Mouse (Mus musculus) heart, embryonic 14.5 days (tissue): ENCODE data around the gene Mcm2. TPM values are rescaled to one million over a fixed set of nuclear protein-coding genes. Genes with fewer than 3 reads are reported as not detected.

Experiments
- ATAC-seq: fragments of 200-750 bp; cut with Nextera tagmentation; 2 replicates; pipeline ENCODE4 v1.8.0; 2017; ENCODE audit warnings: low read depth, moderate TSS enrichment; ENCODE audit not compliant: insufficient number of reproducible peaks, insufficient read depth, low FRiP score
- H3K27ac ChIP-seq, 2 experiments: fragments of 200-500 bp in 1 of 2; fragments of 300-500 bp in 1 of 2; sonication (generic) in 1 of 2; replicated peaks in 1 of 2; 2 replicates each; pipeline ENCODE4 v1.5.1; 2012 to 2014; ENCODE audit warnings: low read depth in 2 of 2, low read length in 2 of 2, control low read depth in 1 of 2, mild to moderate bottlenecking in 1 of 2, mixed read lengths in 1 of 2; ENCODE audit not compliant: control insufficient read depth in 1 of 2, insufficient read depth in 1 of 2
- H3K27me3 ChIP-seq: fragments of 300-500 bp; sonication (generic); 2 replicates; pipeline ENCODE4 v1.6.1; 2014; ENCODE audit warnings: mild to moderate bottlenecking, low read length, control low read depth; ENCODE audit not compliant: control insufficient read depth, insufficient read depth
- H3K36me3 ChIP-seq: fragments of 300-500 bp; sonication (generic); 2 replicates; pipeline ENCODE4 v1.6.1; 2014; ENCODE audit warnings: mild to moderate bottlenecking, control low read depth, low read length, mixed read lengths; ENCODE audit not compliant: control insufficient read depth, insufficient read depth
- H3K4me1 ChIP-seq, 2 experiments: fragments of 200-500 bp in 1 of 2; fragments of 300-500 bp in 1 of 2; sonication (generic) in 1 of 2; 2 replicates each; pipeline ENCODE4 v1.6.1; 2012 to 2014; ENCODE audit warnings: low read length in 2 of 2, control low read depth in 1 of 2, mixed read lengths in 1 of 2; ENCODE audit not compliant: control insufficient read depth in 2 of 2, insufficient read depth in 2 of 2
- H3K4me2 ChIP-seq: fragments of 300-500 bp; sonication (generic); 2 replicates; pipeline ENCODE4 v1.6.1; 2014; ENCODE audit warnings: mild to moderate bottlenecking, low read length
- H3K4me3 ChIP-seq, 2 experiments: fragments of 200-500 bp in 1 of 2; fragments of 300-500 bp in 1 of 2; sonication (generic) in 1 of 2; 2 replicates each; pipeline ENCODE4 v1.5.1; 2012 to 2014; ENCODE audit warnings: low read length in 2 of 2, mild to moderate bottlenecking in 2 of 2, control low read depth in 1 of 2, low read depth in 1 of 2, moderate library complexity in 1 of 2; ENCODE audit not compliant: control insufficient read depth in 1 of 2, insufficient read depth in 1 of 2
- H3K9ac ChIP-seq: fragments of 300-500 bp; sonication (generic); 2 replicates; pipeline ENCODE4 v1.6.1; 2014; ENCODE audit warnings: mild to moderate bottlenecking, low read length
- H3K9me3 ChIP-seq: fragments of 300-500 bp; sonication (generic); 2 replicates; pipeline ENCODE4 v1.6.1; 2016; ENCODE audit warnings: low read length, control low read depth; ENCODE audit not compliant: control insufficient read depth
- WGBS: fragments of 180-500 bp; shearing (Covaris S2); extraction: QIAGEN DNeasy Blood & Tissue Kit; methylation state at CpG from one replicate; pipeline ENCODE4 v1.1.7; 2014; 5-methylcytosine and 5-hydroxymethylcytosine counted together
- polyA plus RNA-seq: library from polyadenylated mRNA; unstranded; fragments of >200 nt; fragmentation: Nextera tagmentation; extraction: Ambion mirVana; gene quantifications from 2 replicates; pipeline ENCODE4 v1.2.1, GENCODE M21; 2014

The Mcm2 gene
- polyA plus RNA-seq, 1 experiment from 2014 or later, result 79.2 TPM

DNA sequence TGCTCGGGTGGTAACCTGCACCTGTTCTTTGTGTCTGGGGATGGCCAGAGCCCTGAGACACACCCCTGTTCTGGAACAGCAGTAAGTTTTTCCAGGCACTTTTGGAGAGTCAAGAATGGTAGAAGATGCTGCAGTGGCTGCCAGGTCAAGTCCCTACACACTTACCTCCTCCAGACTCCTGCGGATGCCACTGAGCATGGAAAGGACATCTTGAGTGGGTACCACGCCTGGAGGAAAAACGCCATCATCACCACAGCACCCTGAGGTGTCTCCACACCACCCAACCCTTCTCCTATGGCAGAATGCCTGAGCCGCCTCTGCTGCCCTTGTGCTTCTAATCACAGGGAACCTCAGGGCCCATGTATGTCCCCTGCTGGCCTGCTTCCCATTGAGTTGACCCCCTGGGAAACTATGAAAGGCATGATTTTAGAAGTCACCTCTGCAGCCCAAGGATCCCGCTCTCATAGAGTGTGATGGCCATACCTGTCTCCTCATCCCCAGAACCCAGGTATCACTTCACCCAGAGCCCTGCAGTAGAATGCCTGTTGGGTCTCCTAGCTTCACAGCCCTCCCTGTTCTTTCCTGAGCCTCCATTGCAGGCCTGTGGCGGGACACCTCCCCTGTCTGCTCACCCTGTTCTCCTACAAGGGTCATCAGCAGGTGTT lies 53.5 kb downstream of the Mcm2 start:
- H3K9ac ChIP-seq, result no peak overlapping the region
- WGBS, result 88% methylated on average over 7 of the region's 7 CpGs
- no peak overlapping the region for H3K4me2 ChIP-seq
- H3K4me3 ChIP-seq, result no peak overlapping the region
- H3K4me1 ChIP-seq, result peaks cover 12 to 19% of the 10 kb centered on the region in 2 experiments
- H3K36me3 ChIP-seq, result 0 out of 2 replicates have a peak, but pooled peaks cover 3% of the 10 kb centered on the region
- no peaks in the 10 kb centered on the region for H3K27me3 ChIP-seq
- no peak overlapping the region for H3K27ac ChIP-seq
- ATAC-seq, result no peak
- H3K9me3 ChIP-seq, result no peaks in the 10 kb centered on the region

DNA sequence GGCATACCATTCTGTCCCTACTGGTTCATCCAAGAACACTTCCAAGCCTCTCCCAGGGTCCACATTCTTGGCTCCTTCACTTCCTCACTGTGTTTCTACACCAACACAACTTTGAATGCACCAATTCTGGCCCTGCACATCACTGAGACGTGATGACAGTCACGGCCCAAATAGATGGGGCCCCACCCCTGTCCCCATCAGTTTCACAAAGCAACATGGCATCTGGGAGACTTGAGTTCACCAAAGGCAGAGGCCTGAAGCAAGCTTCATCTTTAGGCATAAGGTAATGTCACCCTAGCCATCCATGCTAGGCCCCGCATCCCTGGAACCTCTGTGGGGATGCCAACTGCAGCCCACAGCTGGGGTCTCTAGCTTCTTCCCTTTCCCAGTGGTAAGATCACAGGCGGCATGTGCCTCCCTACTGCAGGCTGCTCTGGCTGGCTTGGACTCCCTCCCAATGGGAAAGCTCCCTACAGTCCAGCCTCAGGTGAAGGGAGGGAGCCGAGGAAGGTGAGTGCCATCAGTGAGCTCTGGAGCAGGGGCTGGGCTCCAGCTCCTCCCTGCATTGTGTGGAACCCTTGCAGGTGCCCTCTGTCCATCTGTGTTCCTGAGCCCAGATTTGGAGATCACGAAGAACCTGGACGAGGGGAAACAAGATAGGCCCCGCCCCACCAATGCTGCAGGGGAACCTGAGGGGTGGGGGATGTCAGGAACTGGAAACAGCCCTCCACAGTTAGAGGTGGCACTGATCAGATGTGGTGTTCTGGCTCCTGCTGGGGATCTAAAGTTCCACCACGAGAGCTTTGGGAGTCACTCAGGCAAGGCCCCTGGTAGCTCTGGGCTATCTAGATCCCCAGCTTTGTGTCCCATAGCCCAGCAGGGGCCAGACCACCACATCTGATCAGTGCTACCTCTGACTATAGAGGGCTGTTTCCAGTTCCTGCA lies 54.5 kb downstream of the Mcm2 start:
- ATAC-seq, result no peak
- H3K36me3 ChIP-seq, result peaks cover 12% of the 10 kb centered on the region
- no peak overlapping the region for H3K4me3 ChIP-seq
- peaks cover 12 to 19% of the 10 kb centered on the region in 2 experiments for H3K4me1 ChIP-seq
- no peaks in the 10 kb centered on the region for H3K9me3 ChIP-seq
- H3K27ac ChIP-seq, result no peak overlapping the region
- H3K9ac ChIP-seq, result no peak overlapping the region
- 76% methylated on average over 9 of the region's 9 CpGs for WGBS
- H3K27me3 ChIP-seq, result no peaks in the 10 kb centered on the region
- H3K4me2 ChIP-seq, result no peak overlapping the region

DNA sequence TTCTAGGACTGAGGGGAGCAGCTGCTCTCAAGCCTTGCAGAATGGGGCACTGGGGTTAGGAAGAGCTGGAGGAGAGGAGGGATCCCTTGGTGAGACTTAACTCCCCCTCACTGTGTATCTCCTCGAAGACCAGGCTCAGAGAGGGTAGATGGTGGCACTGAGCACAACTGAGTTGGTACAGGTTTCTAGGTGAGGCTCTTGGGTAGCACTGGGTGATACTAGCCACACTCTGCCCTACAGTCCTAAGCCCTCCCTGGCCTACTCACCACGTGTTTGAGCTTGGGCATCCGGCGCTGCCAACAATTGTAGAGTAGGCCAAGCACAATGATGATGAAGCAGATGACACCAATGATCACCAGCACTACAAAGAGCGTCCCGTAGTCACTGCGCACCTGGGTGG lies 55.3 kb downstream of the Mcm2 start:
- Histone ChIP-seq H3K9ac (peak overlapping the region; percentile 91), H3K9me3 (no peaks in the 10 kb centered on the region), H3K4me2 (peak overlapping the region; percentile 96), H3K36me3 (peaks cover 20% of the 10 kb centered on the region), H3K27me3 (no peaks in the 10 kb centered on the region), H3K4me1 (peaks cover 12 to 19% of the 10 kb centered on the region in 2 experiments), H3K4me3 (peak overlapping the region; percentile 79 to 84; a peak in 2 of 4 replicates), H3K27ac (peak overlapping the region in 1 of 2 experiments; percentile 88; a peak in 1 of 4 replicates)
- 76% methylated on average over 7 of the region's 7 CpGs for WGBS
- ATAC-seq, result no peak

GRCm38 (mm10) chr6:88842731-88843151 lies 55.8 kb downstream of the Mcm2 start:
- Histone ChIP-seq H3K27me3 (no peaks in the 10 kb centered on the region), H3K9ac (peak overlapping the region; percentile 91), H3K4me2 (peak overlapping the region; percentile 96), H3K27ac (peak overlapping the region; percentile 20 to 88; a peak in 3 of 4 replicates), H3K9me3 (no peaks in the 10 kb centered on the region), H3K36me3 (peaks cover 25% of the 10 kb centered on the region), H3K4me3 (peak overlapping the region; percentile 79 to 84), H3K4me1 (peaks cover 12 to 19% of the 10 kb centered on the region in 2 experiments)
- ATAC-seq, result no peak
- under 1% methylated on average over 32 of the region's 32 CpGs for WGBS

DNA sequence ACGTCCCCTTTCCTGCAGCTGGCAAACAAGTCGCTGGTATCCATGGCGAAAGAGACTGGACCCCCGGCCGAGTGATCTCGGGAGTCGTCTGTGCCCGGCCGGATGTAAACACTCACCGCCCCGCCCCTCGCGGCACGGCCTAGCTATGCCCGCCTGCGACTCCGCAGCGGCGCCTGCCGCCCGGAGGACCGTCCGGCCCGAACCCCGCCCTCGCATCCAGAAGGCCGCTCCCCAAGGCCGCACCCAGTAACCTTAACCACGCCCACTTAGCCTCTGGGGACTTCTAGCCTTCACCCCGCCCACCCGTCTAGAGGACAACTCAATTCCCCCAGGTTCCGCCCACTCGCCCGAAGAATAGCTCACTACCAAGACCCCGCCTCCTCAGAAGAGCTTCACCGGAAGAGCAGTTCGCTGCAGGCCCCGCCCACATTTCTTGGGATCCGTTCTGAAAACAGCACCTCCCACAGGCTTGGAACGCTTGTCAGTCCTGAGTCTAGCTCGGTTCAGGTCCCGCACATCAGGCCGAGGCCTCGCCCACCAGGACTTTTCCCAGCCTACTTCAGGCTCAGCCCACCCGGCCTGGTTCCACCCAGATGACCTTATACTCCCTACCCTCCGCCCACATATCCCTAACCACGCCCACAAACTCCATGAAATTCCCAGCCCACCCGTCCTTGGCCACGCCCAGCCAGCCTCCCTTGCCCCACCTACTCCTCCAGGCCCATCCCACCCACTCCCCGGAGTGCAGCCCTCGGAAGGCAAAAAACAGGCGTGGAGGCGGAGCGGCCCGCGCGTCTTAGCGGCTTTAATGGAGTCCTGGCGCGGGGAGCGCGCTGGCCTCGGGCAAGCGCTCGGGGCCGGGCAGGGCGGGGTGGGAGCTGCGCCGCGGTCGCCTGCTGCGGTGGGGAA lies 56.5 kb downstream of the Mcm2 start, which contains the start of gene Abtb1:
Gene Abtb1 (minus strand): TSS at position 204 of the 909 bp plus-strand sequence.
- Histone ChIP-seq H3K4me1 (peaks cover 12 to 19% of the 10 kb centered on the region in 2 experiments), H3K4me3 (peak within 1 kb of the TSS; percentile 79 to 84), H3K9ac (peak within 1 kb of the TSS; percentile 91), H3K36me3 (peaks cover 32% of the 10 kb centered on the region), H3K4me2 (peak within 1 kb of the TSS; percentile 96), H3K27me3 (no peaks in the 10 kb centered on the region), H3K27ac (peak within 1 kb of the TSS; percentile 73 to 88), H3K9me3 (no peaks in the 10 kb centered on the region)
- under 1% methylated on average over 72 of the region's 72 CpGs for WGBS
- ATAC-seq, result peak; percentile 96

GRCm38 (mm10) chr6:88841514-88841780 lies 57.1 kb downstream of the Mcm2 start:
- Histone ChIP-seq H3K4me2 (peak overlapping the region; percentile 86), H3K9ac (peak overlapping the region; percentile 88), H3K4me3 (peak overlapping the region; percentile 79 to 84), H3K27ac (peak overlapping the region; percentile 73 to 88), H3K36me3 (peaks cover 38% of the 10 kb centered on the region), H3K9me3 (no peaks in the 10 kb centered on the region), H3K27me3 (no peaks in the 10 kb centered on the region), H3K4me1 (peaks cover 12 to 19% of the 10 kb centered on the region in 2 experiments)
- ATAC-seq, result peak; percentile 4; the same call in 1 of the 2 replicates
- WGBS, result under 1% methylated on average over 21 of the region's 22 CpGs
